Mouse (Mus musculus) lung, embryonic 14.5 days (tissue): ENCODE results near the gene Olfr847. TPM values are rescaled to one million over a fixed set of nuclear protein-coding genes. Genes with fewer than 3 reads are reported as not detected.

Experiments
- ATAC-seq: fragments of 200-750 bp; cut with Nextera tagmentation; 2 replicates; pipeline ENCODE4 v1.8.0; 2017; ENCODE audit warnings: mild to moderate bottlenecking, moderate TSS enrichment, moderate library complexity; ENCODE audit not compliant: insufficient read depth
- DNase-seq: peaks from one replicate; pipeline ENCODE4 v3.0.0-alpha.2; 2015
- H3K27ac ChIP-seq: fragments of 300-500 bp; sonication (generic); 2 replicates; pipeline ENCODE4 v1.5.1; 2014; ENCODE audit warnings: low read depth, mild to moderate bottlenecking, moderate library complexity
- H3K27me3 ChIP-seq: fragments of 300-500 bp; sonication (generic); 2 replicates; pipeline ENCODE4 v1.6.1; 2014; ENCODE audit warnings: low read length, control low read depth; ENCODE audit not compliant: insufficient read depth
- H3K36me3 ChIP-seq: fragments of 300-500 bp; sonication (generic); 2 replicates; pipeline ENCODE4 v1.6.1; 2014; ENCODE audit warnings: control low read depth; ENCODE audit not compliant: insufficient read depth
- H3K4me1 ChIP-seq: fragments of 300-500 bp; sonication (generic); 2 replicates; pipeline ENCODE4 v1.6.1; 2014; ENCODE audit warnings: antibody characterized with exemption, control low read depth; ENCODE audit not compliant: insufficient read depth
- H3K4me2 ChIP-seq: fragments of 300-500 bp; sonication (generic); 2 replicates; pipeline ENCODE4 v1.6.1; 2014; ENCODE audit warnings: mild to moderate bottlenecking
- H3K4me3 ChIP-seq: fragments of 300-500 bp; sonication (generic); 2 replicates; pipeline ENCODE4 v1.5.1; 2014; ENCODE audit warnings: low read depth, low read length
- H3K9ac ChIP-seq: fragments of 300-500 bp; sonication (generic); 2 replicates; pipeline ENCODE4 v1.6.1; 2014
- H3K9me3 ChIP-seq: fragments of 300-500 bp; sonication (generic); 2 replicates; pipeline ENCODE4 v1.6.1; 2016; ENCODE audit warnings: low read depth, low read length, control low read depth
- CTCF ChIP-seq: IDR thresholded peaks from 2 replicates; pipeline ENCODE4 v1.5.1; 2016; ENCODE audit warnings: antibody characterized with exemption, low read depth
- WGBS: fragments of 180-500 bp; shearing (Covaris S2); extraction: QIAGEN DNeasy Blood & Tissue Kit; methylation state at CpG from one replicate; pipeline ENCODE4 v1.1.7; 2014; 5-methylcytosine and 5-hydroxymethylcytosine counted together
- polyA plus RNA-seq: library from polyadenylated mRNA; unstranded; fragments of >200 nt; fragmentation: Nextera tagmentation; extraction: Ambion mirVana; gene quantifications from 2 replicates; pipeline ENCODE4 v1.2.1, GENCODE M21; 2014

The Olfr847 gene
- not detected in 2 replicates for polyA plus RNA-seq

- no peak for ATAC-seq
- Histone ChIP-seq H3K4me3 (no peak within 1 kb of the TSS), H3K4me1 (no peaks in the 10 kb centered on the region), H3K27ac (no peak within 1 kb of the TSS), H3K36me3 (no peaks in the 10 kb centered on the region), H3K27me3 (no peaks in the 10 kb centered on the region), H3K4me2 (no peak within 1 kb of the TSS), H3K9ac (no peak within 1 kb of the TSS), H3K9me3 (no peaks in the 10 kb centered on the region)
- no peak for TF ChIP-seq CTCF
- DNase-seq, result no peak
- 55% methylated on average over 1 of the region's 1 CpGs for WGBS
Measured at GRCm38 (mm10) chr9:19378569-19378968, at the start of gene Olfr847. Gene Olfr847 (minus strand): TSS chr9:19378669.

GRCm38 (mm10) chr9:19363905-19364304 is 14.6 kb downstream of the Olfr847 start, which contains the start of gene Olfr846:
Gene Olfr846 (minus strand): TSS chr9:19364005.
- no peaks in the 10 kb centered on the region for H3K4me1 ChIP-seq
- no peaks in the 10 kb centered on the region for H3K36me3 ChIP-seq
- H3K9ac ChIP-seq, result no peak within 1 kb of the TSS
- H3K4me2 ChIP-seq, result no peak within 1 kb of the TSS
- ATAC-seq (no peak), DNase-seq (no peak)
- 32% methylated on average over 1 of the region's 1 CpGs for WGBS
- no peak within 1 kb of the TSS for H3K27ac ChIP-seq
- no peak for TF ChIP-seq CTCF
- no peak within 1 kb of the TSS for H3K4me3 ChIP-seq
- H3K27me3 ChIP-seq, result no peaks in the 10 kb centered on the region
- H3K9me3 ChIP-seq, result no peaks in the 10 kb centered on the region

GRCm38 (mm10) chr9:19336157-19336556 is 42.3 kb downstream of the Olfr847 start, which contains the start of gene Olfr845:
Gene Olfr845 (plus strand): TSS chr9:19336457.
- 75% methylated on average over 1 of the region's 1 CpGs for WGBS
- no peak for TF ChIP-seq CTCF
- Histone ChIP-seq H3K9me3 (no peaks in the 10 kb centered on the region), H3K4me2 (no peak within 1 kb of the TSS), H3K36me3 (no peaks in the 10 kb centered on the region), H3K4me1 (no peaks in the 10 kb centered on the region), H3K27ac (no peak within 1 kb of the TSS), H3K27me3 (no peaks in the 10 kb centered on the region), H3K4me3 (no peak within 1 kb of the TSS), H3K9ac (no peak within 1 kb of the TSS)
- ATAC-seq (no peak), DNase-seq (no peak)

Other genes with a start within 250 kb of the Olfr847 start
- not detected in 2 replicates for gene Olfr837, start 242.4 kb downstream of the Olfr847 start, polyA plus RNA-seq
- not detected in 2 replicates for gene Olfr839-ps1, start 201.4 kb downstream of the Olfr847 start, polyA plus RNA-seq
- gene Olfr843, start 126.7 kb downstream of the Olfr847 start, polyA plus RNA-seq, result not detected in 2 replicates
- gene Olfr844, start 62.3 kb downstream of the Olfr847 start, polyA plus RNA-seq, result not detected in 2 replicates
- not detected in 2 replicates for gene Olfr845, start 42.2 kb downstream of the Olfr847 start, polyA plus RNA-seq
- gene Olfr846, start 14.7 kb downstream of the Olfr847 start, polyA plus RNA-seq, result not detected in 2 replicates
- not detected in 2 replicates for gene Olfr849, start 61.6 kb upstream of the Olfr847 start, polyA plus RNA-seq
- not detected in 2 replicates for gene Olfr850, start 99.6 kb upstream of the Olfr847 start, polyA plus RNA-seq
- gene Olfr851, start 114.6 kb upstream of the Olfr847 start, polyA plus RNA-seq, result not detected in 2 replicates
- gene Olfr853, start 162.4 kb upstream of the Olfr847 start, polyA plus RNA-seq, result not detected in 2 replicates
- not detected in 2 replicates for gene Olfr854, start 188.7 kb upstream of the Olfr847 start, polyA plus RNA-seq
- not detected in 2 replicates for gene Olfr855, start 203.9 kb upstream of the Olfr847 start, polyA plus RNA-seq
- 31.5 and 33.3 TPM in 2 replicates for gene Zfp317, start 243.4 kb upstream of the Olfr847 start, polyA plus RNA-seq